Comparison of ENCODE assay signal across 9 mouse cellular contexts in genomic region chr2:170193850-170194249, GRCm38 (mm10). TPM values are rescaled to one million over a fixed set of nuclear protein-coding genes. Genes with fewer than 3 reads are reported as not detected.
DNase-seq lines count a peak whose midpoint lies in the region; ATAC-seq lines count a peak whose summit lies in the region.
"Had no signal": no experiment of that assay in that cellular context is flagged by ENCODE, and none has a peak within 500 bp of the region (broad histone marks: within the 10 kb centered on the region; RNA-seq: fewer than 3 reads in every experiment).

No protein-coding gene starts in this region.

- no peak for ATAC-seq in heart, embryonic 16.5 days (replicated peaks; ENCODE audit: extremely low read depth, insufficient read depth, low FRiP score)
- peak; percentile 26; the same call in 1 of the 2 replicates for ATAC-seq in hindbrain, embryonic 11.5 days (ENCODE audit: low FRiP score)
- ATAC-seq in midbrain, embryonic 14.5 days (ENCODE audit: low FRiP score, low TSS enrichment): no peak

- H3K36me3 ChIP-seq in heart, embryonic 16.5 days (ENCODE audit: control insufficient read depth, insufficient read depth): no peaks in the 10 kb centered on the region
- no peaks in the 10 kb centered on the region for H3K36me3 ChIP-seq in hindbrain, embryonic 11.5 days (ENCODE audit: control insufficient read depth, insufficient read depth, low read length)
- H3K36me3 ChIP-seq in midbrain, embryonic 14.5 days (ENCODE audit: control insufficient read depth, insufficient read depth, low read length): no peaks in the 10 kb centered on the region

- DNase-seq in heart, adult 9 months (ENCODE audit: low spot score in 2 of 2): no peak
- peak; percentile 73 for DNase-seq in R1 (ENCODE audit: low read depth, low spot score)
- DNase-seq in hindbrain, embryonic 11.5 days (ENCODE audit: low spot score): no peak
- peak; percentile 41 for DNase-seq in midbrain, embryonic 14.5 days
- no peak for DNase-seq in adrenal gland, postnatal 4 days (ENCODE audit: low spot score in 2 of 2)
- DNase-seq in ovary, postnatal 36 days (ENCODE audit: low spot score): no peak
- no peak for DNase-seq in natural killer cell, adult 2 months (ENCODE audit: low spot score in 2 of 2)

- no peaks in the 10 kb centered on the region for H3K27me3 ChIP-seq in heart, embryonic 16.5 days (ENCODE audit: control insufficient read depth, insufficient read depth, low read length)
- no peaks in the 10 kb centered on the region for H3K27me3 ChIP-seq in hindbrain, embryonic 11.5 days (ENCODE audit: control insufficient read depth, insufficient read depth, low read length)
- H3K27me3 ChIP-seq in midbrain, embryonic 14.5 days (ENCODE audit: control insufficient read depth, insufficient read depth, low read length): no peaks in the 10 kb centered on the region
- H3K27me3 ChIP-seq: CH12.LX had no signal

- WGBS in heart, embryonic 16.5 days: 56% methylated on average over 6 of the region's 6 CpGs
- 26% methylated on average over 6 of the region's 6 CpGs for WGBS in hindbrain, embryonic 11.5 days
- 11% methylated on average over 6 of the region's 6 CpGs for WGBS in midbrain, embryonic 14.5 days

- H3K4me3 ChIP-seq in heart, embryonic 16.5 days (ENCODE audit: low read length): no peak overlapping the region; the same call in 1 of the 2 replicates
- H3K4me3 ChIP-seq in hindbrain, embryonic 11.5 days (ENCODE audit: low read depth, low read length): no peak overlapping the region
- peak overlapping the region; percentile 10; the same call in 1 of the 2 replicates for H3K4me3 ChIP-seq in midbrain, embryonic 14.5 days (replicated peaks; ENCODE audit: low read depth, low read length)

- no peaks in the 10 kb centered on the region for H3K9me3 ChIP-seq in heart, embryonic 16.5 days (replicated peaks; ENCODE audit: control insufficient read depth, low read length)
- no peaks in the 10 kb centered on the region for H3K9me3 ChIP-seq in hindbrain, embryonic 11.5 days (ENCODE audit: control insufficient read depth, low read length)
- no peaks in the 10 kb centered on the region for H3K9me3 ChIP-seq in midbrain, embryonic 14.5 days (ENCODE audit: control insufficient read depth, low read length)

- no peak overlapping the region for H3K9ac ChIP-seq in heart, embryonic 16.5 days (ENCODE audit: low read length)
- H3K9ac ChIP-seq in hindbrain, embryonic 11.5 days (ENCODE audit: low read depth, low read length): peak overlapping the region; percentile 29; the same call in 1 of the 2 replicates
- no peak overlapping the region; the same call in 1 of the 2 replicates for H3K9ac ChIP-seq in midbrain, embryonic 14.5 days (replicated peaks; ENCODE audit: low read length)

- H3K4me2 ChIP-seq in heart, embryonic 16.5 days (ENCODE audit: low read depth, low read length): peak overlapping the region; percentile 63
- peak overlapping the region; percentile 37 for H3K4me2 ChIP-seq in hindbrain, embryonic 11.5 days (replicated peaks; ENCODE audit: low read depth, low read length)
- peak overlapping the region; percentile 50 for H3K4me2 ChIP-seq in midbrain, embryonic 14.5 days (ENCODE audit: low read length)

- H3K4me1 ChIP-seq in heart, embryonic 16.5 days (ENCODE audit: control insufficient read depth, insufficient read depth, low read length): peaks cover 16% of the 10 kb centered on the region
- H3K4me1 ChIP-seq in hindbrain, embryonic 11.5 days (replicated peaks; ENCODE audit: control insufficient read depth, insufficient read depth, low read length): 0 out of 2 replicates have a peak, but pooled peaks cover 2% of the 10 kb centered on the region
- H3K4me1 ChIP-seq in midbrain, embryonic 14.5 days (ENCODE audit: control insufficient read depth, insufficient read depth, low read length): peaks cover 16% of the 10 kb centered on the region

- H3K27ac ChIP-seq in heart, embryonic 16.5 days (ENCODE audit: low read length): no peak overlapping the region; the same call in 1 of the 2 replicates
- peak overlapping the region; percentile 67 for H3K27ac ChIP-seq in hindbrain, embryonic 11.5 days (ENCODE audit: low read depth, low read length)
- H3K27ac ChIP-seq in midbrain, embryonic 14.5 days (replicated peaks; ENCODE audit: low read depth, low read length): peak overlapping the region; percentile 80

RNA-seq across cellular contexts. Expression of gene Zfp217, which starts 45.9 kb away (rescaled TPM):
- 3.2 and 3.6 TPM in 2 replicates for polyA plus RNA-seq in heart, embryonic 16.5 days (2015; fragmentation: Nextera tagmentation; extraction: Ambion mirVana)
- 3.2 and 4.8 TPM in 2 replicates for polyA plus RNA-seq in hindbrain, embryonic 11.5 days (2014; fragmentation: Nextera tagmentation; extraction: Ambion mirVana)
- polyA plus RNA-seq in midbrain, embryonic 14.5 days (2014; fragmentation: Nextera tagmentation; extraction: Ambion mirVana): 1.8 TPM in 2 replicates
- total RNA-seq in adrenal gland, postnatal 4 days (2021): 10 to 100 TPM; 34.9 to 37.9 TPM

Comparison
In these comparisons a context has a peak if more than half of its experiments do, and no peak if none do; other contexts are left out.
1. DNase-seq: peak in R1 (single experiment) and midbrain, embryonic 14.5 days (single experiment); none in heart, adult 9 months (0 of 2), hindbrain, embryonic 11.5 days (single experiment), adrenal gland, postnatal 4 days (0 of 2), ovary, postnatal 36 days (single experiment) and natural killer cell, adult 2 months (0 of 2).
2. Peak in every context shown above with its lines, with median percentiles within 50 percentile points of each other: H3K4me2 ChIP-seq.